Mouse (Mus musculus) bone marrow, adult 2 months (tissue): Measurements from ENCODE around the gene Nr1d1.

Source experiments
- CTCF ChIP-seq: fragments of 200-500 bp; IDR thresholded peaks from 2 replicates; pipeline ENCODE4 v1.5.1; 2011; ENCODE audit warnings: low read length, control low read depth; ENCODE audit not compliant: control insufficient read depth, insufficient read depth
- POLR2A ChIP-seq: fragments of 200-500 bp; IDR thresholded peaks from 2 replicates; pipeline ENCODE4 v1.6.1; 2011; ENCODE audit warnings: low read depth, mild to moderate bottlenecking, control low read depth, low read length, borderline replicate concordance; ENCODE audit not compliant: control insufficient read depth

DNA sequence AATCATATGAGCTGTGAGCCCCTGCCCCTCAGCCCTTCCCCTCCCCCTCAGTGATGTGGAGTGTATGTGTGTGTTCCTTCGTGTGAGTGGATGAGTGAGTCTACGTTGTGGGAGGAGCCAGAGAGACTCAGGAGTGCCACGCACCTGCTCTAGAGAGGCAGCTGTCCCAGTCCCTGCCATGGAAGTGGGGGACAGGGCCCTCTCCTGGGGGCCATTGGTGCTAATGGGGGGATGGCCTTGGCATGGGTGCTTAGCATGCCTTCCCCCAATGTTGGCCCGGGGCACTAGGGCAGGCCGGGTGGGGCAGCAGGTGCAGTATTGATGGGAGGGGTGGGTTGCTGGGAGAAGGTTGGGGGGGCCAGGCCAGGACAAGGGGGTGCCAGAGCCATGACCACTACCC, 8.3 kb downstream of the Nr1d1 start:
- no peak for TF ChIP-seq POLR2A
- no peak for TF ChIP-seq CTCF
